Mouse (Mus musculus): ENCODE measurements around the gene Fam173a. TPM values are rescaled to one million over a fixed set of nuclear protein-coding genes. Genes with fewer than 3 reads are reported as not detected.
A peak's percentile ranks its signal among the peaks of the same experiment; 100 is the strongest.

Gene Fam173a
- polyA plus RNA-seq, 1 experiment from 2014 or later = 127 TPM

GRCm38 (mm10) chr17:25773549-25774120, 19.1 kb downstream of the Fam173a start, which contains the start of gene Narfl:
TSS of gene Narfl (plus strand) at chr17:25773776.
- peak; percentile 85 for ATAC-seq
- peaks cover 15% of the 10 kb centered on the region; the same call in 1 of the 2 replicates for H3K36me3 ChIP-seq (ENCODE audit: control insufficient read depth, insufficient read depth)
- peak; percentile 99 for TF ChIP-seq CTCF (IDR thresholded peaks at IDR 0.05; ENCODE audit: low read depth)
- WGBS = under 1% methylated on average over 37 of the region's 37 CpGs
- H3K4me2 ChIP-seq (replicated peaks; ENCODE audit: low read depth) = peak within 1 kb of the TSS; percentile 77
- H3K9ac ChIP-seq (ENCODE audit: low read depth, low read length) = peak within 1 kb of the TSS; percentile 86
- H3K9me3 ChIP-seq (ENCODE audit: control insufficient read depth) = no peaks in the 10 kb centered on the region
- H3K4me3 ChIP-seq (ENCODE audit: low read depth, low read length) = peak within 1 kb of the TSS; percentile 80
- H3K27me3 ChIP-seq (replicated peaks; ENCODE audit: control insufficient read depth, insufficient read depth, low read length) = 0 out of 2 replicates have a peak, but pooled peaks cover 5% of the 10 kb centered on the region
- H3K4me1 ChIP-seq (replicated peaks; ENCODE audit: control insufficient read depth, insufficient read depth, low read length) = peaks cover 7% of the 10 kb centered on the region; the same call in 1 of the 2 replicates
- no peak within 1 kb of the TSS for H3K27ac ChIP-seq (ENCODE audit: low read depth, low read length)

DNA sequence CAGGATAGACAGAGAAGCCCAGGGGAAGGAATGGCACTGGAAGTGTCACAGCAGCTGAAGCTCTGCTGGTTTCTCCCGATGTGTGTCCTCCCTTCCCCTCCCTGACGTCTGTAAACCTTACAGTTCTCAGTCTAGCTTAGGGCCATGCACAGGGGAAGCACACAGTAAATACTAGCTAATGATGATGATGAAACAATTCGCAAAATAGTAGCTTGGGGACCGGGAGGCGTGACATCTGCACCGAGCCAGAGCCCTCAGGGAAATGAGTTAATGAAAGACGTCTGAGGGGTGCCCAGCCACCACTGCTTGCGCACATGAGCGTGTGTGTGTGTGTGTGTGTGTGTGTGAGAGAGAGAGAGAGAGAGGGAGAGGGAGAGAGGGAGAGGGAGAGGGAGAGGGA, 23.4 kb downstream of the Fam173a start:
- H3K36me3 ChIP-seq (ENCODE audit: control insufficient read depth, insufficient read depth) = no peaks in the 10 kb centered on the region
- H3K4me2 ChIP-seq (replicated peaks; ENCODE audit: low read depth) = no peak overlapping the region
- H3K27me3 ChIP-seq (replicated peaks; ENCODE audit: control insufficient read depth, insufficient read depth, low read length) = 0 out of 2 replicates have a peak, but pooled peaks cover 5% of the 10 kb centered on the region
- H3K9me3 ChIP-seq (ENCODE audit: control insufficient read depth) = no peaks in the 10 kb centered on the region
- H3K27ac ChIP-seq (ENCODE audit: low read depth, low read length) = no peak overlapping the region
- no peak for ATAC-seq
- no peak for TF ChIP-seq CTCF (IDR thresholded peaks at IDR 0.05; ENCODE audit: low read depth)
- no peak overlapping the region for H3K9ac ChIP-seq (ENCODE audit: low read depth, low read length)
- no peak overlapping the region for H3K4me3 ChIP-seq (ENCODE audit: low read depth, low read length)
- H3K4me1 ChIP-seq (replicated peaks; ENCODE audit: control insufficient read depth, insufficient read depth, low read length) = peaks cover 4% of the 10 kb centered on the region; the same call in 1 of the 2 replicates
- WGBS = 52% methylated on average over 9 of the region's 9 CpGs

DNA sequence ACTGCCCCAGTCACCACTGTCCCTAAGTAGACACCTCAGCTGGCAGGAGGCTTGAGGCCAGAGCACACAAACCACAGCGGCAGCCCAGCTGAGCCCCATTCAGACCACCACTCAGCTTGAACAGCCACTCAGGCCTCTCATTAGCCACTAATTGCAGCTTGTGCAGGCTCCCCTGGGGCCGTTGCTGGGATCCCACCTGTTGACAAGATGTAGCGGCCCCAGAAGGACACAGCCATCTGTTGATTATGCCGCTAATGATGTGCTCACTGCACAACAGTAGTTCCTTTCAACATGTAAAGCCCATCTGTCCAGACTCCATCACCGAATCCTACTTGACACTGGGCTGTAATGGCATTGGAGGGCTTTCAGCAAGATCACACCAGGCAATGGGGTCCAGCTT, 26.8 kb downstream of the Fam173a start:
- no peak for ATAC-seq
- WGBS = 71% methylated on average over 5 of the region's 5 CpGs
- no peak for TF ChIP-seq CTCF (IDR thresholded peaks at IDR 0.05; ENCODE audit: low read depth)
- H3K4me1 ChIP-seq (replicated peaks; ENCODE audit: control insufficient read depth, insufficient read depth, low read length) = no peaks in the 10 kb centered on the region
- no peak overlapping the region for H3K27ac ChIP-seq (ENCODE audit: low read depth, low read length)
- H3K9me3 ChIP-seq (ENCODE audit: control insufficient read depth) = no peaks in the 10 kb centered on the region
- 0 out of 2 replicates have a peak, but pooled peaks cover 5% of the 10 kb centered on the region for H3K27me3 ChIP-seq (replicated peaks; ENCODE audit: control insufficient read depth, insufficient read depth, low read length)
- no peaks in the 10 kb centered on the region for H3K36me3 ChIP-seq (ENCODE audit: control insufficient read depth, insufficient read depth)
- H3K4me3 ChIP-seq (ENCODE audit: low read depth, low read length) = no peak overlapping the region
- no peak overlapping the region for H3K9ac ChIP-seq (ENCODE audit: low read depth, low read length)
- no peak overlapping the region for H3K4me2 ChIP-seq (replicated peaks; ENCODE audit: low read depth)

GRCm38 (mm10) chr17:25762591-25762990, 30.1 kb downstream of the Fam173a start:
- WGBS = 29% methylated on average over 3 of the region's 3 CpGs
- no peak for ATAC-seq
- TF ChIP-seq CTCF (IDR thresholded peaks at IDR 0.05; ENCODE audit: low read depth) = no peak
- H3K4me3 ChIP-seq (ENCODE audit: low read depth, low read length) = no peak overlapping the region
- no peak overlapping the region for H3K4me2 ChIP-seq (replicated peaks; ENCODE audit: low read depth)
- no peak overlapping the region for H3K9ac ChIP-seq (ENCODE audit: low read depth, low read length)
- no peaks in the 10 kb centered on the region for H3K27me3 ChIP-seq (replicated peaks; ENCODE audit: control insufficient read depth, insufficient read depth, low read length)
- H3K9me3 ChIP-seq (ENCODE audit: control insufficient read depth) = no peaks in the 10 kb centered on the region
- H3K27ac ChIP-seq (ENCODE audit: low read depth, low read length) = no peak overlapping the region
- no peaks in the 10 kb centered on the region for H3K4me1 ChIP-seq (replicated peaks; ENCODE audit: control insufficient read depth, insufficient read depth, low read length)
- no peaks in the 10 kb centered on the region for H3K36me3 ChIP-seq (ENCODE audit: control insufficient read depth, insufficient read depth)

- TF ChIP-seq CTCF (IDR thresholded peaks at IDR 0.05; ENCODE audit: low read depth) = no peak
- Histone ChIP-seq H3K4me3 (ENCODE audit: low read depth, low read length) (no peak overlapping the region), H3K27ac (ENCODE audit: low read depth, low read length) (no peak overlapping the region), H3K9ac (ENCODE audit: low read depth, low read length) (no peak overlapping the region), H3K27me3 (replicated peaks; ENCODE audit: control insufficient read depth, insufficient read depth, low read length) (no peaks in the 10 kb centered on the region), H3K4me2 (replicated peaks; ENCODE audit: low read depth) (no peak overlapping the region), H3K36me3 (ENCODE audit: control insufficient read depth, insufficient read depth) (no peaks in the 10 kb centered on the region), H3K9me3 (ENCODE audit: control insufficient read depth) (no peaks in the 10 kb centered on the region), H3K4me1 (replicated peaks; ENCODE audit: control insufficient read depth, insufficient read depth, low read length) (no peaks in the 10 kb centered on the region)
- 43% methylated on average over 4 of the region's 4 CpGs for WGBS
- ATAC-seq = no peak
These were observed 31.1 kb downstream of the Fam173a start for GRCm38 (mm10) chr17:25761561-25761970.

- H3K4me2 ChIP-seq (replicated peaks; ENCODE audit: low read depth) = no peak overlapping the region
- TF ChIP-seq CTCF (IDR thresholded peaks at IDR 0.05; ENCODE audit: low read depth) = no peak
- H3K27me3 ChIP-seq (replicated peaks; ENCODE audit: control insufficient read depth, insufficient read depth, low read length) = no peaks in the 10 kb centered on the region
- no peaks in the 10 kb centered on the region for H3K36me3 ChIP-seq (ENCODE audit: control insufficient read depth, insufficient read depth)
- no peak overlapping the region for H3K27ac ChIP-seq (ENCODE audit: low read depth, low read length)
- no peak overlapping the region for H3K9ac ChIP-seq (ENCODE audit: low read depth, low read length)
- no peaks in the 10 kb centered on the region for H3K9me3 ChIP-seq (ENCODE audit: control insufficient read depth)
- H3K4me3 ChIP-seq (ENCODE audit: low read depth, low read length) = no peak overlapping the region
- WGBS = 69% methylated on average over 8 of the region's 8 CpGs
- H3K4me1 ChIP-seq (replicated peaks; ENCODE audit: control insufficient read depth, insufficient read depth, low read length) = no peaks in the 10 kb centered on the region
- no peak for ATAC-seq
These were observed 32.6 kb downstream of the Fam173a start for GRCm38 (mm10) chr17:25760148-25760547.
